Mouse (Mus musculus): ENCODE results near the gene Tsku. TPM values are rescaled to one million over a fixed set of nuclear protein-coding genes. Genes with fewer than 3 reads are reported as not detected.

The Tsku gene
- polyA plus RNA-seq, 2 experiments from 2014 or later, result not detected

GRCm38 (mm10) chr7:98323288-98324019, 37.7 kb downstream of the Tsku start:
- ATAC-seq, result no peak

GRCm38 (mm10) chr7:98322415-98322814, 38.7 kb downstream of the Tsku start:
- no peak for ATAC-seq

- no peak for ATAC-seq
Measured at GRCm38 (mm10) chr7:98321083-98321482, 40.0 kb downstream of the Tsku start, which contains the start of gene Acer3. Acer3 (minus strand) TSS chr7:98321208.

- no peak for ATAC-seq
Measured at GRCm38 (mm10) chr7:98320006-98320556, 41.0 kb downstream of the Tsku start.

- ATAC-seq, result no peak
Measured at GRCm38 (mm10) chr7:98316568-98316967, 44.6 kb downstream of the Tsku start.

GRCm38 (mm10) chr7:98315087-98315486, 46.0 kb downstream of the Tsku start:
- ATAC-seq, result no peak

GRCm38 (mm10) chr7:98312185-98312920, 48.8 kb downstream of the Tsku start:
- no peak for ATAC-seq

- no peak for ATAC-seq
Measured at GRCm38 (mm10) chr7:98310266-98310665, 50.9 kb downstream of the Tsku start.

- peak; percentile 97 for ATAC-seq
Measured at GRCm38 (mm10) chr7:98309219-98310030, 51.7 kb downstream of the Tsku start.

GRCm38 (mm10) chr7:98308607-98309218, 52.4 kb downstream of the Tsku start:
- no peak for ATAC-seq

GRCm38 (mm10) chr7:98307921-98308606, 53.1 kb downstream of the Tsku start:
- ATAC-seq, result no peak

- ATAC-seq, result no peak
Measured at GRCm38 (mm10) chr7:98307411-98307810, 53.7 kb downstream of the Tsku start.

Other genes with a start within 250 kb of the Tsku start
- gene Myo7a, start 241.8 kb downstream of the Tsku start, polyA plus RNA-seq (2017; shearing (Covaris generic)), result 1 to 10 TPM; 1.1 to 1.6 TPM
- not detected for gene Omp, start 215.8 kb downstream of the Tsku start, polyA plus RNA-seq (2017; shearing (Covaris generic))
- 1 to 10 TPM in 1 of 2 experiments, under 1 TPM in 1; 0.79 to 2.1 TPM for gene Capn5, start 183.1 kb downstream of the Tsku start, polyA plus RNA-seq (2017; shearing (Covaris generic))
- gene B3gnt6, start 161.8 kb downstream of the Tsku start, polyA plus RNA-seq (2017; shearing (Covaris generic)), result not detected
- gene Acer3, start 40.1 kb downstream of the Tsku start, polyA plus RNA-seq (2017; shearing (Covaris generic)), result 10 to 100 TPM; 12.7 to 13.0 TPM
- gene Gucy2d, start 79.1 kb upstream of the Tsku start, polyA plus RNA-seq (2017; shearing (Covaris generic)), result not detected
- 10 to 100 TPM; 57.2 to 89.2 TPM for gene Lrrc32, start 128.0 kb upstream of the Tsku start, polyA plus RNA-seq (2017; shearing (Covaris generic))